Mouse (Mus musculus) stomach, embryonic 14.5 days (tissue): ENCODE data around the gene Acsl6. TPM values are rescaled to one million over a fixed set of nuclear protein-coding genes. Genes with fewer than 3 reads are reported as not detected.
"Not testable (repeated sequence)": the region's sequence is repeated elsewhere in the genome, so short reads cannot be mapped to it uniquely, and the experiment has no call there.

Experiments
- ATAC-seq: fragments of 200-750 bp; cut with Nextera tagmentation; 2 replicates; pipeline ENCODE4 v1.8.0; 2017; ENCODE audit warnings: low read depth, moderate TSS enrichment; ENCODE audit not compliant: insufficient number of reproducible peaks, insufficient read depth, low FRiP score
- H3K27ac ChIP-seq: fragments of 300-500 bp; sonication (generic); 2 replicates; pipeline ENCODE4 v1.5.1; 2014; ENCODE audit warnings: mild to moderate bottlenecking, low read length, moderate library complexity, mixed read lengths
- H3K27me3 ChIP-seq: fragments of 300-500 bp; sonication (generic); 2 replicates; pipeline ENCODE4 v1.6.1; 2014; ENCODE audit warnings: low read length, control low read depth, mixed read lengths; ENCODE audit not compliant: control insufficient read depth, insufficient read depth
- H3K36me3 ChIP-seq: fragments of 300-500 bp; sonication (generic); 2 replicates; pipeline ENCODE4 v1.6.1; 2014; ENCODE audit warnings: mild to moderate bottlenecking, control low read depth, low read length, moderate library complexity, mixed read lengths; ENCODE audit not compliant: control insufficient read depth, insufficient read depth
- H3K4me1 ChIP-seq: fragments of 300-500 bp; sonication (generic); 2 replicates; pipeline ENCODE4 v1.6.1; 2014; ENCODE audit warnings: low read length, control low read depth, mixed read lengths; ENCODE audit not compliant: control insufficient read depth, insufficient read depth
- H3K4me2 ChIP-seq: fragments of 300-500 bp; sonication (generic); replicated peaks from 2 replicates; pipeline ENCODE4 v1.6.1; 2014; ENCODE audit warnings: low read depth, low read length, control low read depth
- H3K4me3 ChIP-seq: fragments of 300-500 bp; sonication (generic); 2 replicates; pipeline ENCODE4 v1.5.1; 2014; ENCODE audit warnings: low read depth, low read length, control low read depth
- H3K9ac ChIP-seq: fragments of 300-500 bp; sonication (generic); replicated peaks from 2 replicates; pipeline ENCODE4 v1.6.1; 2014; ENCODE audit warnings: low read depth, mild to moderate bottlenecking, control low read depth, low read length, moderate library complexity, mixed read lengths
- H3K9me3 ChIP-seq: fragments of 300-500 bp; sonication (generic); 2 replicates; pipeline ENCODE4 v1.6.1; 2016; ENCODE audit warnings: low read depth, low read length, control low read depth; ENCODE audit not compliant: control insufficient read depth
- WGBS: fragments of 180-500 bp; shearing (Covaris S2); extraction: QIAGEN DNeasy Blood & Tissue Kit; methylation state at CpG from one replicate; pipeline ENCODE4 v1.1.7; 2014; 5-methylcytosine and 5-hydroxymethylcytosine counted together
- polyA plus RNA-seq: library from polyadenylated mRNA; unstranded; fragments of >200 nt; fragmentation: Nextera tagmentation; extraction: Ambion mirVana; gene quantifications from 2 replicates; pipeline ENCODE4 v1.2.1, GENCODE M21; 2014

Gene Acsl6
- polyA plus RNA-seq, 1 experiment from 2014 or later, result 2.4 TPM

DNA sequence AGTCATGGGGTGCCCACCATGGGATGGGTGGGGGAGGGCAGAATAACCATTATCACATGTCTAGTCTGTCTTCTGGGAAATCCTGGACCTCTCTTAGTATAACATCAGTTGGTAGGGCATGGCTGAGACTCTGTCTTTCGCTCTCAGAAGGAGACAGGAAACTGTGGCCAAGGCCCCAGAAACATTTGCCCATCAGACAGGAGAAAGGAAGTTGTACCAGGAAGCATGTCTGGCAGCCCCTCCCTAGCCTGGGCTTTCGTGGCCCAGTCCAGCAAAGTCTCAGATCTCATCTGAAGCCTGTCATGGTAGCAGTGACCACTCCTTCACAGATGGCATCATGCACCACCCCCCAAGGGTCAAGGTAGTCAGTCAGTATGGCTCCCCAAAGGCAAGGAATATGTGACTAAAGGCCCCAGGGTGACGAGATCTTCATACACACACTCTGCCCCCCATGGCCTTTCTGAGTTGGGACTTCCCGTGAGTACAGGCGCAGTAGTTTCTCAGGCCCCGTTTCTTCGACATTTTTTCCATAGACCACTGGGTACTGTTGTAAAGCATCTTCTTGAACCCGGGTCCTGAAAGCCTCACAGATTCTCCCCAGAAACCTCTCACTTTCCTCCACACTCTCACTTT lies 15.7 kb upstream of the Acsl6 start:
- H3K4me1 ChIP-seq, result no peaks in the 10 kb centered on the region
- no peak overlapping the region for H3K27ac ChIP-seq
- no peak overlapping the region for H3K4me3 ChIP-seq
- H3K4me2 ChIP-seq, result no peak overlapping the region
- no peaks in the 10 kb centered on the region for H3K9me3 ChIP-seq
- no peak for ATAC-seq
- no peaks in the 10 kb centered on the region for H3K27me3 ChIP-seq
- H3K36me3 ChIP-seq, result no peaks in the 10 kb centered on the region
- 87% methylated on average over 8 of the region's 8 CpGs for WGBS
- no peak overlapping the region for H3K9ac ChIP-seq

DNA sequence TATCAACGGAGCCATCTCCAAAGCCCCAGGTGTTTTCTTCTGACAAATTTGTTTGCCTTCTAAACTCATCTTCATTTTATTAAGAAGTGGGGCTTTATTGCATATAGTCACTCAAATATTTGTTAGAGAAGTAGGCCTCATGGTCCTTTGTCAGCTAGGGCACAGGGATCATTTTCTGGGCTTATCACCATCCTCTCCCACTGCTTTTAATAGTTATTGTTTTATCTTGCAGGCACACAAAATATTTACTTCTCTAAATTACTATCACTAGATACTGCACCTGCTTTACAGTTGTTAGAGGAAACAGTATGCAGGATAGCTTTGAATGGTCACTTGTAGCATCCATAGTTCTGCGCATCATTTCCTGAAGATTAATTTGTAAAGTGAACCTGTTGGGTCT lies 11.4 kb upstream of the Acsl6 start:
- no peaks in the 10 kb centered on the region for H3K9me3 ChIP-seq
- no peaks in the 10 kb centered on the region for H3K27me3 ChIP-seq
- H3K9ac ChIP-seq, result no peak overlapping the region
- no peak for ATAC-seq
- WGBS, result 77% methylated on average over 2 of the region's 2 CpGs
- H3K27ac ChIP-seq, result no peak overlapping the region
- H3K36me3 ChIP-seq, result no peaks in the 10 kb centered on the region
- H3K4me1 ChIP-seq, result no peaks in the 10 kb centered on the region
- H3K4me2 ChIP-seq, result no peak overlapping the region
- no peak overlapping the region for H3K4me3 ChIP-seq

DNA sequence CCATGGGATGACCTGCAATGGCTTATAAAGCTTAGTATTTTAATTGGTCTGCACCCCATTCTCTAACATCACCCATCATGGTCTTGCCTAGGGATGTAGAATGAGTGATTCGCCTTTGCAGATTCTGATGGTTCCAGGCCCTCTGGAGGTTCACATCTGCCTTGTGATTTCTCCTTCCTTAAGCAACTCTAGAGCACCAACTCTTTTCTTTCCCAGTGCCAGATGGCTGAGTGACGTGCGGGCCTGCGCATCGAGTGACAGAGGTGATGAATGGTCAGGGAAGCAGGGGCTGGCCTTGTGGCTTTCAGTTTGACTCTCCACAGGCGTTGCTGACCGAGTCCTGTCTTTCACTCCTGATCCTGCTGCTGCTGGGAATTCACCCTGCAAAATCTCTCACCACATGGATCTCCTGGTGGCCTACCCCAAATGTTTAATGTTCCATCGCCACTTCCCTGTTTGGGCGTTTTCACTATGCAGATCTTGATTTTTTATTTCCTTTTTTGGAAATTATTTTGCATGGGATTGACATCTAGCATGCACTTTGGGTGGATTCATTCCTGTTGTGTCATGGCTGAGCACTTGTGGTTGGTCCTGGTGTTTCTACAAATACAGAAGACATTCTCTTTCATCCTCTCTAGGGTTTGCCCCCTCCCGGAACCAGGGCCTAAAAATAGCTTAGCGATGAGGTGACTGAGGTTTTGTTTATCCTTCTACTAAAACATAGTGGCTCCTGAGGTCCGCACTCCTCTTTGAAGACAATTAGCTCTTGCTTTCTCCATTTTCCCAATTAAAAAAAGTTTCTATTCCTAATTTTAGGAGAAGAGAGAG lies 9.4 kb upstream of the Acsl6 start:
- Histone ChIP-seq H3K4me1 (no peaks in the 10 kb centered on the region), H3K36me3 (no peaks in the 10 kb centered on the region), H3K9ac (no peak overlapping the region), H3K9me3 (no peaks in the 10 kb centered on the region), H3K27ac (no peak overlapping the region), H3K27me3 (no peaks in the 10 kb centered on the region), H3K4me2 (no peak overlapping the region), H3K4me3 (no peak overlapping the region)
- no peak for ATAC-seq
- 51% methylated on average over 12 of the region's 12 CpGs for WGBS

DNA sequence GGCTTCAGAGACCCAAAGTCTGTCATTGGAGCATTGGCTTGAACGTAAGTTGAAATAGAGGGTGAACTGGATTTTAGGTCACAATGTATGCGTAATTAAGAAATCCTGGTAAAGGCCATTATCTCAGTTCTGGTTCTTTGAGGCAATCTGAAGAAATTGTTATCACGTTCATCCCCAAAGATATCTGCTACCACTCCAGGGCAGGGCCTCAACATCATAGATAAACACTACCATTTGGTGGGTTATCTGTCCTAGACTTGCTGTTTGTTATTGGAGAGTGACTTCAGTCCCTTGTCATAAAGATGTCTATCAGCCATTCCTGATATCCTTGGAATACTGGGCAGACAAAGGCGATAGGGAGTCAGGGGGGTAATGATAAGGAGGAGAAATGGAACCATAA lies 7.6 kb upstream of the Acsl6 start:
- H3K4me2 ChIP-seq, result no peak overlapping the region
- H3K9ac ChIP-seq, result no peak overlapping the region
- H3K4me3 ChIP-seq, result no peak overlapping the region
- no peak overlapping the region for H3K27ac ChIP-seq
- H3K27me3 ChIP-seq, result no peaks in the 10 kb centered on the region
- ATAC-seq, result no peak
- 73% methylated on average over 4 of the region's 4 CpGs for WGBS
- no peaks in the 10 kb centered on the region for H3K36me3 ChIP-seq
- H3K9me3 ChIP-seq, result no peaks in the 10 kb centered on the region
- H3K4me1 ChIP-seq, result no peaks in the 10 kb centered on the region

DNA sequence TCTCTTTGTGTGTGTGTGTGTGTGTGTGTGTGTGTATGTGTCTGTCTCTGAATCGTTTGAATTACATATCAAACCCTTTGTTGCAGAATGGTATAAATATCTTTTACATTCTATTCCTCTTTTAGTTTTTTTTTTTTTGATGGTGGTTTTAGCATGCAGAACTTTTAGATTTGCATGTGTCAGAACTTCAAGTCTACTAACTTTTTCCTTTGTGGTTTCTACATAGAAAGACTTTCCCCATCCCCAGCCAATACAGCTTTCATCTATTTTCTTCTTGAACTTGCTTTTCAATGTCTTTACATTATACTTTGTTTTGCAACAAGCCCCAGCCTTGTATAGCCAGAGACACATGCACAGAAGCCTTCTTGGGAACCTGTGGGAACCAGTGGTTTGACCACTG lies 6.9 kb upstream of the Acsl6 start:
- 83% methylated on average over 1 of the region's 1 CpGs for WGBS

DNA sequence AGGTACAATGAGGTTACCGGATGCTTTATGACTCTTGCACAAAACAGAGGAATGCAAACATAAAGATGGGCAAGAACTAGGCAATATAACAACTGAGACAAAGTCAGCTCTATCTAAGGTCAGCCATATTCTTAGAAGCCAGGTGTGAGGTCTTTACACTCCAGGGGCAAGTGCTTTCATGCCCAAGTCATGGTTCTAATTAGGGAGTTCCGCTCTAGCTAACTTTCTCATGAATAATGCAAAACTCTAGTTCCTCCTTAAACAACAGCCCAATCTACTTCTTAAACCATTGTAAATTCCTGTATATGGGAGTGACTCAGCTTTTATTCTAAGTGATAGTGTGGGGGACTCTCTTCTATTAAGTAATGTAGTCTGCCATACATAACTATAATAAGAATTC lies 6.1 kb upstream of the Acsl6 start:
- H3K4me2 ChIP-seq, H3K36me3 ChIP-seq, H3K9ac ChIP-seq, ATAC-seq, H3K4me3 ChIP-seq, H3K9me3 ChIP-seq, H3K4me1 ChIP-seq, H3K27ac ChIP-seq, H3K27me3 ChIP-seq: not testable (repeated sequence)
- WGBS, result 93% methylated on average over 2 of the region's 2 CpGs

More for the DNA sequence above, 6.9 kb upstream of the Acsl6 start:
- H3K36me3 ChIP-seq, result no peaks in the 10 kb centered on the region
- H3K9ac ChIP-seq, result no peak overlapping the region
- no peak overlapping the region for H3K4me2 ChIP-seq
- H3K27me3 ChIP-seq, result no peaks in the 10 kb centered on the region
- no peaks in the 10 kb centered on the region for H3K9me3 ChIP-seq
- no peak overlapping the region for H3K4me3 ChIP-seq
- H3K4me1 ChIP-seq, result no peaks in the 10 kb centered on the region
- no peak overlapping the region for H3K27ac ChIP-seq
- no peak for ATAC-seq

DNA sequence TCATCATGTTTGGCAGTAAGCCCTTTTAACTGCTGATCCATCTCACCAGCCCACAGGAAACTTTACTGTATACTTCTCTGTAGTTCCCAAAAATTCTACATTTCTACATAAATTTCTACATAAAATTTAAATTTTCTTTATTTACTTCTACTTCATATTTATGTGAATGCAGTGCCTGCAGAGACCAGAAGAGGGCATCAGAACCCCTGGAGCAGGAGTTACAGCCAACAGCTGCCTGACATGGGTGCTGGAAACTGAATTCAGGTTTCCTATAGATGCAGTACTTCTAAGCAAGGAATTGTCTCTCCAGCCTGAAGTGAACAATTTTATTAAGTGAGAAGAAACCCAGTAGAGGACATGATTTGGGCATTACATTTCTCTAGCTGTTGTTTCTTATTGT lies 4.8 kb upstream of the Acsl6 start:
- ATAC-seq, result no peak
- Histone ChIP-seq H3K27ac (no peak overlapping the region), H3K4me3 (no peak overlapping the region), H3K4me1 (no peaks in the 10 kb centered on the region), H3K4me2 (no peak overlapping the region), H3K9me3 (no peaks in the 10 kb centered on the region), H3K36me3 (no peaks in the 10 kb centered on the region), H3K9ac (no peak overlapping the region), H3K27me3 (0 out of 2 replicates have a peak, but pooled peaks cover 3% of the 10 kb centered on the region)

DNA sequence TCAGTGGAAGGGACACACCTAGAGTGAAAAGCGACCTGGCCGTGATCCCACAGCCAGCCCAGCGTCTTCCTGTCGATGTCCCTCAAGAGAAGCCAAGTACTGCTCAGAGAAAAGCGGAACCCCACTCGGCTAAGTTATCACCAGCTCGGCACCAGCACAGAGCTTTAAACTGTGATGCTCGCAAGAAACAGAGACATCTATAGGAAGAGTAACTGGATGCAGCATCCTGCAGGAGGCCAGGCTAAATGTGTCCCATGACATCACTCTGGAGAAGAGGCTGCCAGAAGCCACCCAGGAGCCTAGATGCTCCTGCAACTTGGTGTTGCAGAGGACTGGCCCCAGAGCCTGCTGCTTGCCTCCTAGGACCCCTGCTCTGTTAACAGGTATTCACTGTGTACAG lies 1.6 kb upstream of the Acsl6 start:
- no peaks in the 10 kb centered on the region for H3K36me3 ChIP-seq
- peaks cover 4% of the 10 kb centered on the region; the same call in 1 of the 2 replicates for H3K4me1 ChIP-seq
- H3K4me3 ChIP-seq, result no peak overlapping the region
- no peak overlapping the region for H3K27ac ChIP-seq
- no peak overlapping the region for H3K9ac ChIP-seq
- H3K27me3 ChIP-seq, result 0 out of 2 replicates have a peak, but pooled peaks cover 3% of the 10 kb centered on the region
- no peak overlapping the region for H3K4me2 ChIP-seq
- ATAC-seq, result no peak
- H3K9me3 ChIP-seq, result no peaks in the 10 kb centered on the region
- WGBS, result 87% methylated on average over 8 of the region's 8 CpGs
